In genomic region chr2:157065879-157066226, GRCm38 (mm10) we compare ENCODE assay signal across 12 mouse cellular contexts. TPM values are rescaled to one million over a fixed set of nuclear protein-coding genes. Genes with fewer than 3 reads are reported as not detected.
DNase-seq lines count a peak whose midpoint lies in the region; TF ChIP-seq lines count a peak whose summit lies in the region.
"Had no signal": no experiment of that assay in that cellular context is flagged by ENCODE, and none has a peak within 500 bp of the region (broad histone marks: within the 10 kb centered on the region; RNA-seq: fewer than 3 reads in every experiment).

No protein-coding gene starts in this region.

- no peaks in the 10 kb centered on the region for H3K27me3 ChIP-seq in testis, adult 2 months (ENCODE audit: control insufficient read depth, insufficient read depth, low read length)
- H3K27me3 ChIP-seq: embryonic facial prominence, embryonic 12.5 days; liver, embryonic 12.5 days had no signal

- no peak for TF ChIP-seq POLR2A in testis, adult 2 months (IDR thresholded peaks at IDR 0.05; ENCODE audit: control insufficient read depth, low read depth, low read length)

- H3K4me1 ChIP-seq in testis, adult 2 months (ENCODE audit: control insufficient read depth, insufficient read depth, low read length), result peaks cover 6% of the 10 kb centered on the region; the same call in 1 of the 2 replicates

- H3K4me3 ChIP-seq in testis, adult 2 months (ENCODE audit: control insufficient read depth, low read depth, low read length), result no peak overlapping the region
- H3K4me3 ChIP-seq: embryonic facial prominence, embryonic 12.5 days; liver, embryonic 12.5 days had no signal

- no peak for TF ChIP-seq CTCF in testis, adult 2 months (IDR thresholded peaks at IDR 0.05; ENCODE audit: control insufficient read depth, insufficient read depth, insufficient replicate concordance, low read depth, low read length)

- peak; percentile 96 for DNase-seq in heart, adult 11 months
- DNase-seq in heart, adult 8-10 months (ENCODE audit: low spot score), result no peak
- DNase-seq in testis, postnatal 10 days (ENCODE audit: low spot score), result no peak
- DNase-seq in heart, postnatal 4 days, result peak; percentile 68
- DNase-seq in layer of hippocampus, postnatal 14 days (ENCODE audit: low spot score in 2 of 2), result no peak
- DNase-seq in thymus, postnatal 10 days (ENCODE audit: low spot score in 2 of 2), result no peak
- DNase-seq: thymus, postnatal 14 days had no signal

- H3K27ac ChIP-seq in testis, adult 2 months (ENCODE audit: control insufficient read depth, insufficient read depth, low read depth, low read length), result peak overlapping the region; percentile 63
- H3K27ac ChIP-seq: embryonic facial prominence, embryonic 12.5 days; liver, embryonic 12.5 days had no signal

- no peaks in the 10 kb centered on the region for H3K36me3 ChIP-seq in testis, adult 2 months (ENCODE audit: control insufficient read depth, insufficient read depth, low read length)
- H3K36me3 ChIP-seq: liver, embryonic 12.5 days had no signal

RNA-seq across cellular contexts. Expression of gene Soga1, which starts 13.2 kb away (rescaled TPM):
- total RNA-seq in heart, adult 8-10 months (2022), result 10 to 100 TPM in 1 of 4 experiments, 1 to 10 TPM in 3; 8.7 to 11.1 (median 8.9) TPM
- 3.3 and 4.5 TPM in 2 replicates for polyA plus RNA-seq in testis, adult 2 months (2012; rRNA removed)
- total RNA-seq in heart, postnatal 4 days (2021), result 10 to 100 TPM; 36.9 to 39.8 TPM
- total RNA-seq in layer of hippocampus, postnatal 14 days (2021), result 10 to 100 TPM; 63.0 to 66.5 TPM

RNA-seq across cellular contexts. Expression of gene Tldc2, which starts 21.0 kb away (rescaled TPM):
- total RNA-seq in heart, adult 8-10 months (2022), result not detected
- 0.41 TPM in 1 of 2 replicates, not detected in the other for polyA plus RNA-seq in testis, adult 2 months (2012; rRNA removed)
- total RNA-seq in heart, postnatal 4 days (2021), result not detected
- total RNA-seq in layer of hippocampus, postnatal 14 days (2021), result not detected
- total RNA-seq: ES-E14; gastrocnemius, adult 18-20 months had no signal
- polyA plus RNA-seq: embryonic facial prominence, embryonic 12.5 days had no signal

RNA-seq across cellular contexts. Expression of gene Dsn1, which starts 58.9 kb away (rescaled TPM):
- total RNA-seq in heart, adult 8-10 months (2022), result 1 to 10 TPM; 1.1 to 2.2 (median 1.6) TPM
- 20.9 and 25.9 TPM in 2 replicates for polyA plus RNA-seq in testis, adult 2 months (2012; rRNA removed)
- 10 to 100 TPM; 21.5 to 24.3 TPM for total RNA-seq in heart, postnatal 4 days (2021)
- 1 to 10 TPM; 4.0 to 5.4 TPM for total RNA-seq in layer of hippocampus, postnatal 14 days (2021)

Comparison
In these comparisons a context has a peak if more than half of its experiments do, and no peak if none do; other contexts are left out.
1. DNase-seq: peak in heart, adult 11 months (single experiment) and heart, postnatal 4 days (single experiment); none in heart, adult 8-10 months (single experiment), testis, postnatal 10 days (single experiment), layer of hippocampus, postnatal 14 days (0 of 2) and thymus, postnatal 10 days (0 of 2).